Mouse (Mus musculus): ENCODE results near the gene Fbxw10. TPM values are rescaled to one million over a fixed set of nuclear protein-coding genes. Genes with fewer than 3 reads are reported as not detected.

Gene Fbxw10
- polyA plus RNA-seq, 1 experiment from 2014 or later, result 0.34 TPM

DNA sequence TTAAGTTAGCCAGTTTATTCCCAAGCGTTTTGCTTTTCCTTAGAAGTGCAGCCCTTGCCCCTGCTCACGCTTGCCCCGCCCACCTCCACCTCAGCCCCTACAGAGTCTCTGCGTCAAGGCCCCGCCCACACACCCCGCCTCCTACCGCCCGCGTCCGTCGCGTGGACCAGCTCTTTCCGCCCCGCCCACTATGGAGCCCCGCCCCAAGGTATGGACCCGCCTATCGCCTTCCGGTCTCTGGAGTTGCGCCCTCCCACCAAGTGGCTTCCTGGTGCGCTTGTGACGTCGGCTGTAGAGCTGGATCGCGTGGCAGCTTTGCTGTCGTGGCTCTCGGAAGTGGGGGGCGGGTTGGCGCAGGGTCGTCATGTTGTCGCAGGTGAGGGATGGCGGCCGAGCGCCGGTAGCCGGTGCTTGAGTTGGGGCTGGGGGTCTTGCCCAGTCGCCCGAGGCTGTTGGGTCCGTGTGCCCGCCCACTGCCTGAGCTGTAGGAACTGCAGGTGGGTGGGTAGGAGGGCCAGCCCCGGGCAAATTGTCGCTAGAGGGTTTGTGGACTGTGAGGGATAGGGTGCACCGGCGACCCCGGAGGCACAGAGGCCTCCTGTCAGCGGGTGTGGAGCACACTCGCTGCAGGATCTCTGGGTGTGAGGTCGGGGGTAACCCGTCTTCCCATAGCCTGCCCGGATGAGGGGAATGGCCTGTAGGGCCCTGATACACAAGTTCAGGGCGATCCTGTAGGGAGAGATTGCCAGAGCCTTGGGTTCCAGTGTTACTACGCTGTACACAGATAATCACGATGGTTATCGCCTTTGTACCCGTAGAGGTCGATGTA lies 32.6 kb downstream of the Fbxw10 start, which contains the start of gene Tvp23b:
Gene Tvp23b, plus strand, starts transcription at position 236 of the 829 bp plus-strand sequence.
- Histone ChIP-seq H3K27ac (ENCODE audit: low read depth, low read length) (peak within 1 kb of the TSS; percentile 76), H3K4me2 (ENCODE audit: low read length) (peak within 1 kb of the TSS; percentile 73), H3K27me3 (replicated peaks; ENCODE audit: control insufficient read depth, insufficient read depth, low read length) (no peaks in the 10 kb centered on the region), H3K9me3 (ENCODE audit: control insufficient read depth, low read length) (no peaks in the 10 kb centered on the region), H3K9ac (ENCODE audit: low read depth, low read length) (peak within 1 kb of the TSS; percentile 80), H3K4me1 (ENCODE audit: control insufficient read depth, insufficient read depth, low read depth, low read length) (0 out of 2 replicates have a peak, but pooled peaks cover 6% of the 10 kb centered on the region), H3K36me3 (ENCODE audit: control insufficient read depth, insufficient read depth, low read length) (no peaks in the 10 kb centered on the region), H3K4me3 (ENCODE audit: low read length) (peak within 1 kb of the TSS; percentile 65)
- 2% methylated on average over 55 of the region's 55 CpGs for WGBS
- ATAC-seq, result peak; percentile 98

DNA sequence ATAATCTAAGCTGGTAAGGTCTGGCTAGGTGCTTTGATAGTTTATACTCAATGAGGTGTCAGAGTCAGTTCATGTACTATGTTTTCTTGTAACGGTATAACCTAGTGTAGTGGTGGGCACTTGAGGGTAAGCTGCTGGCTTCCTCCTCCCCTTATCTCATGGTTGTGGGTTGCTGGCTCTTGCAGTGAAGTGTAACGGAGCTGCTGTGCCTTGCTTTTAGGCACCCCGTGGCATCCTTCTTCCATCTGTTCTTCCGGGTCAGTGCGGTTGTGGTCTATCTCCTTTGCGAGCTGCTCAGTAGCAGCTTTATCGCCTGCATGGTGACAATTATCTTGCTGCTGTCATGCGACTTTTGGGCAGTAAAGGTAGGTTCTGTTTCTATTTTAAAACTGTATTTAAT lies 36.5 kb downstream of the Fbxw10 start:
- 96% methylated on average over 8 of the region's 8 CpGs for WGBS
- ATAC-seq, result no peak
- no peaks in the 10 kb centered on the region for H3K27me3 ChIP-seq (replicated peaks; ENCODE audit: control insufficient read depth, insufficient read depth, low read length)
- no peak overlapping the region for H3K4me3 ChIP-seq (ENCODE audit: low read length)
- 0 out of 2 replicates have a peak, but pooled peaks cover 6% of the 10 kb centered on the region for H3K4me1 ChIP-seq (ENCODE audit: control insufficient read depth, insufficient read depth, low read depth, low read length)
- H3K9ac ChIP-seq (ENCODE audit: low read depth, low read length), result no peak overlapping the region
- H3K27ac ChIP-seq (ENCODE audit: low read depth, low read length), result no peak overlapping the region
- no peak overlapping the region for H3K4me2 ChIP-seq (ENCODE audit: low read length)
- H3K9me3 ChIP-seq (ENCODE audit: control insufficient read depth, low read length), result no peaks in the 10 kb centered on the region
- peaks cover 9% of the 10 kb centered on the region for H3K36me3 ChIP-seq (ENCODE audit: control insufficient read depth, insufficient read depth, low read length)

DNA sequence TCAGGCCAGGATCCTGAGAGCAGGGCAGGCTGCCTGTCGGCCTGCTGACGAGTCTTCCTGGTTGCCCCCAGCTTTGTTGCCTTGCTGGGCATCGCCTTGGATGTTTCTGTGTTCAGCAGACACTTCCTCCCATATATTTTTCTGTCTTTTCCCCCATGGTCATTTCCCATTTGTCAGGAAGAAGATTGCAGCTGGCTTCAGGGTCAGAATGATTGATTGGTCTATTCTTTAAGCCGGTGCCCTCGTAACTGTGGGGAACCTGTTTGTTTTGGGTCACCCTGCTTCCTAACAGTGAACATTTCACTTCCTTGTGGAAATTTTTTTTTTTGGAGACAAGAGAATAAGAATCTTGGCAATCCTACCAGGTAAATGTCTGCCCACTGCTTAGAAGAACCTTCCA lies 38.5 kb downstream of the Fbxw10 start:
- Histone ChIP-seq H3K4me1 (ENCODE audit: control insufficient read depth, insufficient read depth, low read depth, low read length) (0 out of 2 replicates have a peak, but pooled peaks cover 1% of the 10 kb centered on the region), H3K4me2 (ENCODE audit: low read length) (no peak overlapping the region), H3K4me3 (ENCODE audit: low read length) (no peak overlapping the region), H3K27me3 (replicated peaks; ENCODE audit: control insufficient read depth, insufficient read depth, low read length) (no peaks in the 10 kb centered on the region), H3K9me3 (ENCODE audit: control insufficient read depth, low read length) (no peaks in the 10 kb centered on the region), H3K36me3 (ENCODE audit: control insufficient read depth, insufficient read depth, low read length) (peaks cover 9% of the 10 kb centered on the region), H3K27ac (ENCODE audit: low read depth, low read length) (no peak overlapping the region), H3K9ac (ENCODE audit: low read depth, low read length) (no peak overlapping the region)
- no peak for ATAC-seq
- WGBS, result 61% methylated on average over 5 of the region's 5 CpGs

DNA sequence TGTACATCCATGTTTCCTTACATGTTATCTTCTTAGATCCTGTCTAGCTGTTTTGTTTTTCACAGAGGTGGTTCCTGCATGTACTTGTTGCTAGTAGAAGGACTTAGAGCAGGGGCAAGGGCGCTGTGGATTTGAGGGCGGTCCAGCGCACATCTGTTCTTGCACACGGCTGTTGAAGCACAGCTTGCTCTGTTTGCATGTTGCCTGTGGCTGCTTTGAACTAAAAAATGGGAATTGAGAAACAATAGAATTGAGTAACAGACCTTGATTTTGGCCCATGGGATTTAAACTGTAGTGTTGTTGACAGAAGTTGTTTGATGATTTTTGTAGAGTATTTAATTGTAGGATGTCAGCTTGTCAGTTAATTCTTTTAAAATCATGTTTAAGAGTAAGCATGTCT lies 43.9 kb downstream of the Fbxw10 start:
- Histone ChIP-seq H3K36me3 (ENCODE audit: control insufficient read depth, insufficient read depth, low read length) (peaks cover 16% of the 10 kb centered on the region), H3K4me3 (ENCODE audit: low read length) (no peak overlapping the region), H3K9ac (ENCODE audit: low read depth, low read length) (no peak overlapping the region), H3K9me3 (ENCODE audit: control insufficient read depth, low read length) (no peaks in the 10 kb centered on the region), H3K27me3 (replicated peaks; ENCODE audit: control insufficient read depth, insufficient read depth, low read length) (no peaks in the 10 kb centered on the region), H3K4me1 (ENCODE audit: control insufficient read depth, insufficient read depth, low read depth, low read length) (no peaks in the 10 kb centered on the region), H3K27ac (ENCODE audit: low read depth, low read length) (no peak overlapping the region), H3K4me2 (ENCODE audit: low read length) (no peak overlapping the region)
- ATAC-seq, result no peak
- 80% methylated on average over 4 of the region's 4 CpGs for WGBS

DNA sequence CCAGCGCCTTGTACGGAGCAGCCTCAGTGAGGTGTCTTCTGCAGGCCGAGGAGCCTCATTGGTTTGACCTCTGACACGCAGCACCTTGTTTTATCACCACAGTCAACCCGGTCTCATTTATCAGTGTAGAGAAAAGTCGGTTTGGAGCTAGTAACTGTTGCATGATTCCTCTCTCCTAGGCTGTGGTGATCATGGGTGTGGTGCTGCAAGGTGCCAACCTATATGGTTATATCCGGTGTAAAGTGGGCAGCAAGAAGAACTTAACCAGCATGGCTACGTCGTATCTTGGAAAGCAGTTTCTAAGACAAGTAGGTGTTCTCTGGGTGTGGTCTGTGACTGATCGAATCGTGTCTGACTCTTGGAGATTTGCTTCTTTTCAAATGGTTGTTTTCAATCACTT lies 44.9 kb downstream of the Fbxw10 start:
- no peak overlapping the region for H3K9ac ChIP-seq (ENCODE audit: low read depth, low read length)
- no peak overlapping the region for H3K4me2 ChIP-seq (ENCODE audit: low read length)
- peaks cover 11% of the 10 kb centered on the region for H3K36me3 ChIP-seq (ENCODE audit: control insufficient read depth, insufficient read depth, low read length)
- WGBS, result 95% methylated on average over 11 of the region's 11 CpGs
- no peak overlapping the region for H3K4me3 ChIP-seq (ENCODE audit: low read length)
- ATAC-seq, result no peak
- H3K4me1 ChIP-seq (ENCODE audit: control insufficient read depth, insufficient read depth, low read depth, low read length), result no peaks in the 10 kb centered on the region
- H3K9me3 ChIP-seq (ENCODE audit: control insufficient read depth, low read length), result no peaks in the 10 kb centered on the region
- H3K27ac ChIP-seq (ENCODE audit: low read depth, low read length), result no peak overlapping the region
- no peaks in the 10 kb centered on the region for H3K27me3 ChIP-seq (replicated peaks; ENCODE audit: control insufficient read depth, insufficient read depth, low read length)

DNA sequence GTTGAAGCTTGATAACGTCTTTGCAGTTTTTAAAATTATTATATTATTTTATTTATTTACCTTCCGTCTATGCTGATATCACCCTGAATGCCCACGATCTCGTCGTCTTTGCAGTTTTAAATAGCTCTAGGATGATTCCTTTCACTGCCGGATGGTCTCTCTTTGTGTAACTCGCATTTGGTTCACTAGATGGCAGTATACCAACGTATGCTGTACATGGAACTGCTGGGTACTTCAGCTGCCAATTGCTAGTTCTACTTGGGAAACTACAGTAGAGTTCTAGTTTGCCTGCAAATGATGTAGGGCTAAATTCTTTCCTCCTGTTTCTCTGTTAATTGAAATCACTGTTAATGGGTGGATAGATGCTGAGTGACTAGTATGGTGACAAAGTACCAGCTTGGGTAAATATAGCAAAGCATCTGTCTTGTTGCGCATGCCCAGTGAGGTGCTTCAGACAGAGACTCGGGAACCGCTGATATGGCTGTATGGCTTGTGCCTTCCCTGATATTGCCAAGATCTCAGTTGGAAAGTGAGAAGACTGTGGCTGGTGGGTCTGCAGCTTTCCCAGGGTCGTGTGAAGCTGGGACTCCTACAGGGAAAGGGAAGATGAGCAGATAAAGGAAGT lies 54.9 kb downstream of the Fbxw10 start:
- Histone ChIP-seq H3K4me1 (ENCODE audit: control insufficient read depth, insufficient read depth, low read depth, low read length) (no peaks in the 10 kb centered on the region), H3K9ac (ENCODE audit: low read depth, low read length) (no peak overlapping the region), H3K4me2 (ENCODE audit: low read length) (no peak overlapping the region), H3K27me3 (replicated peaks; ENCODE audit: control insufficient read depth, insufficient read depth, low read length) (no peaks in the 10 kb centered on the region), H3K36me3 (ENCODE audit: control insufficient read depth, insufficient read depth, low read length) (no peaks in the 10 kb centered on the region), H3K9me3 (ENCODE audit: control insufficient read depth, low read length) (no peaks in the 10 kb centered on the region), H3K4me3 (ENCODE audit: low read length) (no peak overlapping the region), H3K27ac (ENCODE audit: low read depth, low read length) (no peak overlapping the region)
- WGBS, result 32% methylated on average over 12 of the region's 12 CpGs
- ATAC-seq, result peak; percentile 73; the same call in 1 of the 2 replicates

DNA sequence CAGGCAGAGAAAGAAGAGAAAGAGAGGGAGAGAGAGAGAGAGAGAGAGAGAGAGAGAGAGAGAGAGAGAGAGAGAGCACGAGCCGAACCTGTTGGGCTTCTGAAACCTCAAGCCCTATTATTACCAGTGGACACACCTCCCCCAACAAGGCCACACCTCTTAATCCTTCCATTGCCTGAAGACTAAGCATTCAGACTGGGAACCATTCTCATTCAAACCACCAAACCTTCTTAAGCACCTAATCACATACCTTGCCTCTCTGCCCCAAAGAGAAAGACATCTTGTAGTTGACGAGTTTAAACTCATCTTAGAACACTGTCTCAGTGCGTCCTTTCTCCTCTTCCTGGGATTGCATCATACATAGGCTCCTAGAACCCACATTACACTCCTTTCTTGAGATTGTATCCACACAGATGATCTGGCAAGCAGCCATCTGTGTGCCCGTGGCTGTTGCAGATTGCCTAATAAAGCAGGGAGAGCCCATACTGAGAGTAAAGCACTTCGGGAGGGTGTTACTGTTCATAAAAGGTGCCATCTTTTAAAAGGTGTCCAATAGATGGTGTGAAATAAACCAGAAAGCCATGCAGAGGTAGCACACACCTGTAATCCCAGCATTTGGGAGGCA lies 57.1 kb downstream of the Fbxw10 start:
- ATAC-seq, result no peak
- H3K4me3 ChIP-seq (ENCODE audit: low read length), result no peak overlapping the region
- H3K36me3 ChIP-seq (ENCODE audit: control insufficient read depth, insufficient read depth, low read length), result no peaks in the 10 kb centered on the region
- no peaks in the 10 kb centered on the region for H3K27me3 ChIP-seq (replicated peaks; ENCODE audit: control insufficient read depth, insufficient read depth, low read length)
- no peaks in the 10 kb centered on the region for H3K9me3 ChIP-seq (ENCODE audit: control insufficient read depth, low read length)
- H3K4me1 ChIP-seq (ENCODE audit: control insufficient read depth, insufficient read depth, low read depth, low read length), result no peaks in the 10 kb centered on the region
- 67% methylated on average over 6 of the region's 6 CpGs for WGBS
- no peak overlapping the region for H3K4me2 ChIP-seq (ENCODE audit: low read length)
- no peak overlapping the region for H3K9ac ChIP-seq (ENCODE audit: low read depth, low read length)
- H3K27ac ChIP-seq (ENCODE audit: low read depth, low read length), result no peak overlapping the region

DNA sequence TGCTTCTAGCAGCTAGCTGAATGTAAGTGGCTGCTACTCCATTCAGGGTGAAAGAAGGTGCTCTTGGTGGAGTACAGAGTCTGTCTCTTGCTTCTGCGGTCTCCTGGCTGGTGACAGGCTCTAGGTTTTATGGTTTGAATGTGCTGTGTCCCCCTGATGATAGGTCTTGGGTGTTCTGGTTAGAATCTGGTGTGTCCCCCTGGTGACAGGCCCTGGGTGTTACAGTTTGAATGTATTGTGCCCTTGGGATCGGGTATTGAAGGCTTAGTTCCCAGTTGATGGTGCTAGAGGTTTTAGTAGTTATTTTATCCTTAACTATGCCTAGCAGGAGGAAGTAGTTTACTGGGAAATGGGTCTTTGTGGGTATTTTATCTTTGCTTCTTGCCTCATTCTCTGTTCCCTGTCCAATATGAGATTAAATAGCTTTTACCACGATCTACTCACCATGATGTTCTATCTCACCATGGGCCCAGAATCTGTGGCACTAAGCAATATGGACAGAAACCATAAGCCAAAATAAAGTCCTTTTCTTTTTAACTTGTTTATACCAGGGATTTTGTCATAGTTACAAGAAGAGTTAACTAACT lies 62.9 kb downstream of the Fbxw10 start:
- Histone ChIP-seq H3K9me3 (ENCODE audit: control insufficient read depth, low read length) (no peaks in the 10 kb centered on the region), H3K4me3 (ENCODE audit: low read length) (no peak overlapping the region), H3K9ac (ENCODE audit: low read depth, low read length) (no peak overlapping the region), H3K4me2 (ENCODE audit: low read length) (no peak overlapping the region), H3K36me3 (ENCODE audit: control insufficient read depth, insufficient read depth, low read length) (no peaks in the 10 kb centered on the region), H3K27me3 (replicated peaks; ENCODE audit: control insufficient read depth, insufficient read depth, low read length) (no peaks in the 10 kb centered on the region), H3K4me1 (ENCODE audit: control insufficient read depth, insufficient read depth, low read depth, low read length) (no peaks in the 10 kb centered on the region), H3K27ac (ENCODE audit: low read depth, low read length) (no peak overlapping the region)
- no peak for ATAC-seq
- WGBS, result 72% methylated on average over 3 of the region's 3 CpGs

DNA sequence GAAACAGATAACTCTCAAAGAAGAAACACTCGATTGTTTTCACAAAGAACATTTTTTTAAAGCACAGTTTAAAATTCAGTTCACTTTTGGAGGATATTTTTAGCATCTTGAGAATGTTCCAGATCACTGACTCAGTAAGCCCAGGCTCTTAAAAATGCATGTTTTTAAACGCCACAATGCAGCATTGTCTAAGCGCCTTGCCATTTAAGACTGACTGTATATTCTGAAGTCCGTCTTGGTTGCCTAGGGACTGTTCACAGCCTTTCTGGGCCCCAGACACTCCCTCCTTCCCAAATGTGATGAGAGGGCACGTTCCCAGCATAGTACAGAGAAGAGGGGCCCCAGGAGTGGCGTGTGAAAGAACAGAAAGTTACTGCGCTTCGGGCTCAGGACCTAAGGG lies 64.5 kb downstream of the Fbxw10 start:
- Histone ChIP-seq H3K9me3 (ENCODE audit: control insufficient read depth, low read length) (no peaks in the 10 kb centered on the region), H3K4me3 (ENCODE audit: low read length) (no peak overlapping the region), H3K9ac (ENCODE audit: low read depth, low read length) (no peak overlapping the region), H3K27ac (ENCODE audit: low read depth, low read length) (no peak overlapping the region), H3K4me2 (ENCODE audit: low read length) (no peak overlapping the region), H3K4me1 (ENCODE audit: control insufficient read depth, insufficient read depth, low read depth, low read length) (no peaks in the 10 kb centered on the region), H3K27me3 (replicated peaks; ENCODE audit: control insufficient read depth, insufficient read depth, low read length) (no peaks in the 10 kb centered on the region), H3K36me3 (ENCODE audit: control insufficient read depth, insufficient read depth, low read length) (no peaks in the 10 kb centered on the region)
- 20% methylated on average over 8 of the region's 8 CpGs for WGBS
- ATAC-seq, result no peak

Measured in hindbrain, embryonic 16.5 days (tissue).